Mouse (Mus musculus): Measurements from ENCODE around the gene Pitpna. TPM values are rescaled to one million over a fixed set of nuclear protein-coding genes. Genes with fewer than 3 reads are reported as not detected.

Pitpna gene
- total and polyA plus RNA-seq, 3 experiments = 67.8 to 709 (median 194) TPM

- TF ChIP-seq MAFK (IDR thresholded peaks at IDR 0.05; ENCODE audit: borderline replicate concordance, low read depth, low read length) (peak; percentile 83; the same call in 1 of the 2 replicates), RCOR1 (IDR thresholded peaks at IDR 0.05; ENCODE audit: low read depth, low read length) (no peak)
- Histone ChIP-seq H3K9ac (ENCODE audit: control insufficient read depth, low read depth, low read length, poor library complexity, severe bottlenecking) (no peak overlapping the region), H3K4me1 (ENCODE audit: control insufficient read depth in 1 of 2, insufficient read depth in 2 of 2, low read length in 2 of 2) (no peaks in the 10 kb centered on the region; a peak in 1 of 4 replicates), H3K27me3 (ENCODE audit: control insufficient read depth in 1 of 2, insufficient read depth in 2 of 2, low read length in 2 of 2) (no peaks in the 10 kb centered on the region), H3K9me3 (replicated peaks; ENCODE audit: insufficient read depth, low read length) (no peaks in the 10 kb centered on the region), H3K79me2 (ENCODE audit: control insufficient read depth, insufficient read depth, low read length, poor library complexity) (no peaks in the 10 kb centered on the region), H3K4me3 (ENCODE audit: control insufficient read depth in 1 of 2, insufficient read depth in 1 of 2, low read depth in 2 of 2, low read length in 2 of 2) (no peak overlapping the region), H3K27ac (ENCODE audit: control insufficient read depth, low read depth, low read length) (no peak overlapping the region), H3K36me3 (ENCODE audit: control insufficient read depth in 1 of 2, insufficient read depth in 2 of 2, low read length in 2 of 2) (peaks cover 0 to 5% of the 10 kb centered on the region in 2 experiments; a peak in 2 of 4 replicates)
- DNase-seq (ENCODE audit: low read depth, low spot score) = no peak
These were observed 78.4 kb downstream of the Pitpna start for GRCm38 (mm10) chr11:75666296-75666695.

- no peaks in the 10 kb centered on the region for H3K9me3 ChIP-seq (replicated peaks; ENCODE audit: insufficient read depth, low read length)
- H3K36me3 ChIP-seq (ENCODE audit: control insufficient read depth in 1 of 2, insufficient read depth in 2 of 2, low read length in 2 of 2) = peaks cover 0 to 3% of the 10 kb centered on the region in 2 experiments; a peak in 1 of 4 replicates
- DNase-seq (ENCODE audit: low read depth, low spot score) = peak; percentile 62
- H3K27ac ChIP-seq (ENCODE audit: control insufficient read depth, low read depth, low read length) = no peak overlapping the region
- TF ChIP-seq MYC (IDR thresholded peaks at IDR 0.05; ENCODE audit: low read depth, low read length) (no peak), USF2 (IDR thresholded peaks at IDR 0.05; ENCODE audit: borderline replicate concordance in 1 of 2, insufficient read depth in 1 of 2, low read depth in 1 of 2, low read length in 2 of 2) (no peak), ZNF384 (IDR thresholded peaks at IDR 0.05; ENCODE audit: low read depth, low read length) (no peak), TAL1 (IDR thresholded peaks at IDR 0.05; ENCODE audit: low read length) (no peak), ZKSCAN1 (IDR thresholded peaks at IDR 0.05; ENCODE audit: low read depth, low read length) (no peak), E2F4 (IDR thresholded peaks at IDR 0.05; ENCODE audit: borderline replicate concordance, low read depth, low read length) (no peak), NRF1 (IDR thresholded peaks at IDR 0.05; ENCODE audit: insufficient read depth, low read depth, low read length, poor library complexity, severe bottlenecking) (no peak), CHD1 (IDR thresholded peaks at IDR 0.05; ENCODE audit: low read depth, low read length) (no peak), RAD21 (IDR thresholded peaks at IDR 0.05; ENCODE audit: low read depth, low read length) (no peak), TCF12 (IDR thresholded peaks at IDR 0.05; ENCODE audit: low read depth, low read length) (no peak), MXI1 (IDR thresholded peaks at IDR 0.05; ENCODE audit: low read depth, low read length) (no peak)
- H3K27me3 ChIP-seq (ENCODE audit: control insufficient read depth in 1 of 2, insufficient read depth in 2 of 2, low read length in 2 of 2) = no peaks in the 10 kb centered on the region
- H3K9ac ChIP-seq (ENCODE audit: control insufficient read depth, low read depth, low read length, poor library complexity, severe bottlenecking) = no peak overlapping the region
- H3K79me2 ChIP-seq (ENCODE audit: control insufficient read depth, insufficient read depth, low read length, poor library complexity) = no peaks in the 10 kb centered on the region
- no peaks in the 10 kb centered on the region; a peak in 1 of 4 replicates for H3K4me1 ChIP-seq (ENCODE audit: control insufficient read depth in 1 of 2, insufficient read depth in 2 of 2, low read length in 2 of 2)
- no peak overlapping the region for H3K4me3 ChIP-seq (ENCODE audit: control insufficient read depth in 1 of 2, insufficient read depth in 1 of 2, low read depth in 2 of 2, low read length in 2 of 2)
These were observed 80.7 kb downstream of the Pitpna start for GRCm38 (mm10) chr11:75668621-75669020.

Measured in MEL (cell line).